Mouse (Mus musculus): ENCODE data around the gene Dhx30. TPM values are rescaled to one million over a fixed set of nuclear protein-coding genes. Genes with fewer than 3 reads are reported as not detected.
"Not testable (repeated sequence)": the region's sequence is repeated elsewhere in the genome, so short reads cannot be mapped to it uniquely, and the experiment has no call there.

Gene Dhx30
- polyA plus RNA-seq, 1 experiment from 2014 or later: 206 TPM

DNA sequence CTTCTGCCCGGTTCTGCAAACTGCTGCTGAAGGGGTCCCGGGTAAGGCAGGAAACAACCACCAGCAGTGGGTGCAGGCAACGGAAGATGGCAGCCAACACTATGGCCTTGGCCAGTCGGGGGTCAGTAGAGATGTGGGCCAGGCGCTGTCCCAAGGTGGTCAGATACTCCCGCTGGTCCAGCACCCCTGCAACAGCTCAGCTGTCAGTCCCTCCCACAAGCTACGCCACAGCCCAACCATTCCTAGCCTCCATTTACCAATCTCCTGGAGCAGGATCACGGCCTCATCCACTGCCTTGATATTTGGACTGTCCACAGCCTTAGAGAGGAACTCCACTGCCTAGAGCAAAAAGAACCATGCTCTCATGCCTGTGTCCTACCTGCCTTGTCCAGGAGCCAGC lies 31.9 kb downstream of the Dhx30 start:
- ATAC-seq (ENCODE audit: low FRiP score): no peak
- WGBS: 96% methylated on average over 7 of the region's 8 CpGs
- H3K36me3 ChIP-seq: peaks cover 100% of the 10 kb centered on the region

DNA sequence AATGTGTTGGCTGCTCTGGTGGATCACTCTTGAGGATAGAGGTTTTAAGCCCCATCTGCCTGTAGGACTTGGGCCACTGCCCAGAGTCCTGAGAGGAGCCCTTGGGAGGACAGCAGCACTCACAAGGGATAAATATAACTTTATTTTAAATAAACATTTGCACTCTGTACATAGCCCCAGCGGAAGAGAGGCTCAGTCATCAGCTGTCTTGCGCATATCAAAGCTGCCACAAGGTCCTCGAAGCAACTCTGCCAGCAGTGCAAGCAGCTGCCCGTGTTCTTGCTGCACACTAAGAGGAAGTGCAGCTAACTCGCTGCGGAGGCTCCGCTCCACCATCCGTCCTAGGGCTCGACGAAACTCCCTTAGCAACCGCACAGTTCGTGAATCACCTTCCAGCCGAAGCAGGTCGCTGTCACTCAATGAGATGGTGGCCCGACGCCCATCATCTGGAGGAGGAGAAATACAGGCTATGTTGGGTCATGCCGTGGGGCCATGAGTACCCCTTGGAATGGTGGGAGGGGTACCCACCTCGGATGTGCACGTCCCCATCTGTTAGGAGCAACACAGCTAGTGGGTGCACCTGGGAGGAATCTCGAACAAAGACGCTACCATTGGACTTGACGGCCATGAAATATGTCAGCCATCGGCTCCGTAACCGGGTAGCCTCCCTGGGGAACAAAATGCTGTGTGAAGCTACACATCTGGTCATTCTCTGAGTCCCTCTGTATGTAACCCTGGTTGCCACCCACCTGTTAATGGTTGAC lies 33.2 kb downstream of the Dhx30 start:
- 88% methylated on average over 25 of the region's 25 CpGs for WGBS
- H3K4me1 ChIP-seq: 0 out of 2 replicates have a peak, but pooled peaks cover 2% of the 10 kb centered on the region
- no peak overlapping the region for H3K4me3 ChIP-seq
- H3K4me2 ChIP-seq (replicated peaks): no peak overlapping the region
- no peaks in the 10 kb centered on the region for H3K27me3 ChIP-seq
- H3K36me3 ChIP-seq: peaks cover 99% of the 10 kb centered on the region
- H3K9ac ChIP-seq: no peak overlapping the region
- H3K9me3 ChIP-seq (replicated peaks): no peaks in the 10 kb centered on the region
- no peak overlapping the region for H3K27ac ChIP-seq
- no peak for ATAC-seq (ENCODE audit: low FRiP score)

More for the DNA sequence above, 31.9 kb downstream of the Dhx30 start:
- no peaks in the 10 kb centered on the region for H3K9me3 ChIP-seq (replicated peaks)
- H3K4me2 ChIP-seq (replicated peaks): no peak overlapping the region
- H3K4me1 ChIP-seq: 0 out of 2 replicates have a peak, but pooled peaks cover 2% of the 10 kb centered on the region
- no peak overlapping the region for H3K9ac ChIP-seq
- no peak overlapping the region for H3K4me3 ChIP-seq
- no peaks in the 10 kb centered on the region for H3K27me3 ChIP-seq
- no peak overlapping the region for H3K27ac ChIP-seq

DNA sequence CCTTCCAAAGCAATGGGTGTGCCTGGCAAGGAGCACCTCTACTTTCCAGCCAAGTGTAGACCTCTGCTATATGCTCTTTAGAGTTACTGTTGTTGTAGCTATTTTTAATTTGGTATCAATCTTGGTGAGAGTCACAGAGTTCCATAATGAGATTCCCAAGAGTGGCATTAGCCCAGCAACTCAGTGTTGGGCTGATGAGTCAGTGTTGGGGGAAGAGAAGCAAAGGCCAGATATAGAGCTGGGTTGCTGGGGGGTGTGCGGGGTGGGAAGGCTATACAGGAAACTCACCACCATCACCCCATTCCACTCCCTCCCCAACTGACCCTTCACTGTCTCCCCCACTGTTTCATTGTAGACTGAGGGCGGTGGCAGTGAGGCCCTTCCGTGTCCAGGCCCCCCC lies 36.6 kb downstream of the Dhx30 start:
- no peak overlapping the region for H3K4me2 ChIP-seq (replicated peaks)
- no peak overlapping the region for H3K27ac ChIP-seq
- no peak overlapping the region for H3K4me3 ChIP-seq
- H3K9ac ChIP-seq: no peak overlapping the region
- WGBS: 76% methylated on average over 3 of the region's 3 CpGs
- H3K4me1 ChIP-seq: 0 out of 2 replicates have a peak, but pooled peaks cover 2% of the 10 kb centered on the region
- ATAC-seq (ENCODE audit: low FRiP score): no peak
- H3K9me3 ChIP-seq (replicated peaks): no peaks in the 10 kb centered on the region
- no peaks in the 10 kb centered on the region for H3K27me3 ChIP-seq
- H3K36me3 ChIP-seq: peaks cover 94% of the 10 kb centered on the region

DNA sequence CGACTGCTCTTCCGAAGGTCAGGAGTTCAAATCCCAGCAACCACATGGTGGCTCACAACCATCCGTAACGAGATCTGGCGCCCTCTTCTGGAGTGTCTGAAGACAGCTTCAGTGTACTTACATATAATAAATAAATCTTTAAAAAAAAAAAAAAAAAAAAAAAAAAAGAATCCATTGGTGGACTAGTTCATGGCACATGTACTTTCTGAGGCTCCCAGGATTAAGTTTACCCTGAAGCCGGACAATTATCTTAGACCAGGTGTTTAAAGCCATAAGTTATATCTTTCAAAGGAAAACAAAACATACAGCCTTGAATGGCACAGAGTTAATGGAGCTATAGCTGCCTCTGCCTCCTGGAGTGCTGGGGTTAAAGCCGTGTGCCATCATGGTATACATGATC lies 41.2 kb downstream of the Dhx30 start:
- H3K36me3 ChIP-seq: peaks cover 86% of the 10 kb centered on the region
- ATAC-seq (ENCODE audit: low FRiP score): not testable (repeated sequence)
- WGBS: 74% methylated on average over 4 of the region's 7 CpGs

DNA sequence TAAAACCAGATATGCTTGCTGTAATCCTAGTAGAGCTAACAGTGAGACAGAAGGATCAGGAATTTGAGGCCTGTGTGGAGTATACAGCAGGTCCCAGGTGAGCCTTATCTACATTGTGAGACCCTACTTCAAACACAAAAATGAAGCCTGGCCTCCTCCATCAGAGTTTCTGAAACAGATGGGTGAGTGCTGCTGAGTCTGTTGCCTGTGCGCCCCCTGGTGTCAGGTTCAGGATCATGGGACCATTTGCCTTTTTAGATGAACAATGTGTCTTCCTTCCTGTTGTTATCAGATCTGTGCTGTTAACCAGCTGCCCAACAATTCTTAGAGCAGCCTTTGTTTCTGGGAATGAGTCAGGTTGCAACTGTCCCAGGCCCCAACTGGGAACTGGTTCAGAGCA lies 45.8 kb downstream of the Dhx30 start:
- ATAC-seq (ENCODE audit: low FRiP score): peak; percentile 35; the same call in 1 of the 2 replicates
- H3K4me2 ChIP-seq (replicated peaks): no peak overlapping the region
- no peaks in the 10 kb centered on the region for H3K9me3 ChIP-seq (replicated peaks)
- WGBS: 0% methylated on average over 1 of the region's 1 CpGs
- H3K9ac ChIP-seq: no peak overlapping the region
- no peaks in the 10 kb centered on the region for H3K4me1 ChIP-seq
- no peak overlapping the region for H3K4me3 ChIP-seq
- 0 out of 2 replicates have a peak overlapping the region, but pooled peaks have one; percentile 40 for H3K27ac ChIP-seq
- H3K36me3 ChIP-seq: peaks cover 88% of the 10 kb centered on the region
- H3K27me3 ChIP-seq: no peaks in the 10 kb centered on the region

More for the DNA sequence above, 41.2 kb downstream of the Dhx30 start:
- H3K9me3 ChIP-seq (replicated peaks); H3K27me3 ChIP-seq; H3K4me2 ChIP-seq (replicated peaks); H3K27ac ChIP-seq; H3K4me3 ChIP-seq; H3K9ac ChIP-seq; H3K4me1 ChIP-seq: not testable (repeated sequence)

DNA sequence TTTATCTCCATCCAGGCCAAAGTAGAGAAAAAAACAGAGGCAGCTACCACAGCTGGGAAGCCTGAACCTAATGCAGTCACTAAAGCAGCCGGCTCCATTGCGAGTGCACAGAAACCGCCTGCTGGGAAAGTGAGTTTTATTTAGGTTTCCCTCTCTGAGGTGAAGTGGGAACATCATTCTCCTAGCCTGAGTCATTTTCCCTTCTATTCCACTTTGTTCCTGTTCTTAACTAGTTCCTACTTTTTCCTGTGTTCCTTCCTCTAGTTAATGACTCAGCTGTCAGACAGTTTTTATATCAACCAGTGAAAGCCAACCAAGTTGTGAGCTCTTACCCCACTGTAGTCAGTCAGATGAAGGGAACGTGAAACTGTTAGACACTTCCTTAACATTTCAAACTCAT lies 46.6 kb downstream of the Dhx30 start:
- Histone ChIP-seq H3K27me3 (no peaks in the 10 kb centered on the region), H3K9ac (no peak overlapping the region), H3K4me3 (no peak overlapping the region), H3K9me3 (replicated peaks) (no peaks in the 10 kb centered on the region), H3K4me1 (no peaks in the 10 kb centered on the region), H3K36me3 (peaks cover 91% of the 10 kb centered on the region), H3K4me2 (replicated peaks) (no peak overlapping the region), H3K27ac (no peak overlapping the region)
- WGBS: 86% methylated on average over 4 of the region's 4 CpGs
- ATAC-seq (ENCODE audit: low FRiP score): no peak

DNA sequence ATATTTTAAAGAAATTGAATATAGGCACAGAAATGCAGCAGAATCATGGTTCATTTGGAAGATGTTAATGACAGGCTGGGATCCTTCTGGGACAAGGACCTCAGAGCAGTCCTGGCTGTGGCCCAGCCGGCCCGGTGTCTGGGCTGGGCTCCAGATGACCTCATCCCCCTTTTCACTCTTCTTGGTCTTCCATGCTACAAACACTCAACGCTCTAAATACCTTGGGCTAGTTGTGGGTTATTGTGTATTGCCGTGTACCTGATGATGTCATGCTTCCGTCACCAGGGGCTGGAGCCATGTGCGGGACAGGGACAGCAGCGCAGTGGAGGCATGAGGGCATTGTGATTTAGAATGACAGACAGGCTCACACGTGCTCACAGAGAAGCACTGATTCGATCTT lies 47.3 kb downstream of the Dhx30 start:
- no peaks in the 10 kb centered on the region for H3K4me1 ChIP-seq
- H3K36me3 ChIP-seq: peaks cover 86% of the 10 kb centered on the region
- no peak for ATAC-seq (ENCODE audit: low FRiP score)
- H3K4me2 ChIP-seq (replicated peaks): no peak overlapping the region
- H3K9me3 ChIP-seq (replicated peaks): no peaks in the 10 kb centered on the region
- H3K9ac ChIP-seq: no peak overlapping the region
- H3K27ac ChIP-seq: no peak overlapping the region
- H3K4me3 ChIP-seq: no peak overlapping the region
- no peaks in the 10 kb centered on the region for H3K27me3 ChIP-seq
- 88% methylated on average over 9 of the region's 9 CpGs for WGBS

DNA sequence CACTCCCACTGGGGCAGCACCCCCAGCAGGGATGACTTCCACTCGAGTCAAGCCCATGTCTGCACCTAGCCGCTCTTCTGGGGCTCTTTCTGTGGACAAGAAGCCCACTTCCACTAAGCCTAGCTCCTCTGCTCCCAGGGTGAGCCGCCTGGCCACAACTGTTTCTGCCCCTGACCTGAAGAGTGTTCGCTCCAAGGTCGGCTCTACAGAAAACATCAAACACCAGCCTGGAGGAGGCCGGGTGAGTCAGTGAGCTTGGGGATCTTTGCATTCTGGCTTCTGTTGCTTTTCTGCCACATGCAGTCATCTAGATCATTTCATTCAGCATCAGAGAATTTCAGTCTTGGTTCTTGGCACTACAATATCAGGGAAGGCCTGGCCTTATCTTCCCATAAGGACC lies 48.9 kb downstream of the Dhx30 start:
- Histone ChIP-seq H3K4me3 (no peak overlapping the region), H3K27ac (no peak overlapping the region), H3K9me3 (replicated peaks) (no peaks in the 10 kb centered on the region), H3K9ac (no peak overlapping the region), H3K36me3 (peaks cover 80% of the 10 kb centered on the region), H3K4me2 (replicated peaks) (no peak overlapping the region), H3K27me3 (no peaks in the 10 kb centered on the region), H3K4me1 (no peaks in the 10 kb centered on the region)
- WGBS: 89% methylated on average over 6 of the region's 6 CpGs
- no peak for ATAC-seq (ENCODE audit: low FRiP score)

DNA sequence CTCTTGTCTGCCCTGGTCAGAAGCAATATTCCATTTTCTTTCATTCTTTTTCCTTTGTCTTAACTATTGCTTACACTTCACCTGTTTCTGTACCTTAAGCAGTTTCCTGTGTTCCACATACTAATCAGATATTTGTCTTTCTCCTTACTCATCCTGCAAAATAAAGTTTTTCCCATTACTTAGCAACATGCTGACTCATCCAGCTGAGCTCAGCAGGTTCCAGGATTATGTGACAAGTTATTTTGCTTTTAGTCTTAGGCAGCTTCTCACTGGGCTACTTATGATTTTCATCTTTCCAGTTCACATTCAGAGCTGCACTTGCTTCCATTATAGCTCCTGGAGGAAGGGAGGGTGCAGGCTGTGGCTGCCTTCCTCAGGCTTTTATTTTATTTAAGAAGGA lies 53.0 kb downstream of the Dhx30 start:
- Histone ChIP-seq H3K27me3 (no peaks in the 10 kb centered on the region), H3K4me1 (no peaks in the 10 kb centered on the region), H3K4me3 (no peak overlapping the region), H3K27ac (no peak overlapping the region), H3K9me3 (replicated peaks) (no peaks in the 10 kb centered on the region), H3K9ac (no peak overlapping the region), H3K36me3 (peaks cover 44% of the 10 kb centered on the region), H3K4me2 (replicated peaks) (no peak overlapping the region)
- no peak for ATAC-seq (ENCODE audit: low FRiP score)

DNA sequence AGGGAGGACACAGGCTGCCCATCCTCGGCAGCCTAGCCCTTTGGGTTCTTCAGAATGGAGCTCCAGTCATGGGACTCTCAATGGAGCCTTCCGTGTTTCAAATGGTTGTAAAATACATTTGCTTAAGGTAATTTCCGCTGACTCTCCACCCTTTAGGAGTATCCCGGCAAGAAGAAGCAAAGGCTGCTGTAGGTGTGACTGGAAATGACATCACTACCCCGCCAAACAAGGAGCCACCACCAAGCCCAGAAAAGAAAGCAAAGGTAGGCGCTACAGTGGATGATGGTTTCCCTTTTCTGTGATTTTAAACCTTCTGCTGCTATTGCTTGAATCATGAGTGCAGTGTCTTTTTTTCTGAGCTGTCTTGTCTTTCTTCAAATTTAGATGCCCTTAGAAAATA lies 54.8 kb downstream of the Dhx30 start:
- no peak overlapping the region for H3K9ac ChIP-seq
- WGBS: 90% methylated on average over 6 of the region's 6 CpGs
- H3K4me3 ChIP-seq: no peak overlapping the region
- H3K4me1 ChIP-seq: peaks cover 3% of the 10 kb centered on the region; the same call in 1 of the 2 replicates
- ATAC-seq (ENCODE audit: low FRiP score): no peak
- no peak overlapping the region for H3K27ac ChIP-seq
- H3K27me3 ChIP-seq: no peaks in the 10 kb centered on the region
- peaks cover 26% of the 10 kb centered on the region for H3K36me3 ChIP-seq
- no peak overlapping the region for H3K4me2 ChIP-seq (replicated peaks)
- no peaks in the 10 kb centered on the region for H3K9me3 ChIP-seq (replicated peaks)

DNA sequence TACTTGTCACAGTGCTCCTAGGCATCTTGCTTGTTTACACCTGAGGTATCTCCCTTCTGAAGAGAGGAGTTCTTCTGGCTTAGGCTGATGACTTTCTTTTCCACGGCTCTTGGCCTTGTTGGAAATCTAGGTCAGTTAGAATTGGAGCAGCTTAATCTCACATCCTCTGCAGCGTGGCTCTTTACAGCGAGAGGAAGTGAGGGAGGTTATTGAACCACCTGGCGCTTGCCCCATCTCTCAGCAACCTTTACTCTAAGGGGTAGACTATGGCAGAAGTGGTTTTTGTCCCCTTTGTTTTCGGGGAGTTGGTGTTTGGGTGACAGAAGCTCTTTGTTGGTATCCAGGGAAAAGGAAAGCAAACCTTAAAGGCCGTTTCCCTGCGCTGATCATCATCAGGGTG lies 55.2 kb downstream of the Dhx30 start:
- no peak overlapping the region for H3K4me3 ChIP-seq
- H3K4me1 ChIP-seq: peaks cover 3% of the 10 kb centered on the region; the same call in 1 of the 2 replicates
- H3K9me3 ChIP-seq (replicated peaks): no peaks in the 10 kb centered on the region
- no peaks in the 10 kb centered on the region for H3K27me3 ChIP-seq
- no peak overlapping the region for H3K4me2 ChIP-seq (replicated peaks)
- ATAC-seq (ENCODE audit: low FRiP score): no peak
- H3K36me3 ChIP-seq: peaks cover 22% of the 10 kb centered on the region
- WGBS: 84% methylated on average over 7 of the region's 7 CpGs
- no peak overlapping the region for H3K27ac ChIP-seq
- no peak overlapping the region for H3K9ac ChIP-seq

DNA sequence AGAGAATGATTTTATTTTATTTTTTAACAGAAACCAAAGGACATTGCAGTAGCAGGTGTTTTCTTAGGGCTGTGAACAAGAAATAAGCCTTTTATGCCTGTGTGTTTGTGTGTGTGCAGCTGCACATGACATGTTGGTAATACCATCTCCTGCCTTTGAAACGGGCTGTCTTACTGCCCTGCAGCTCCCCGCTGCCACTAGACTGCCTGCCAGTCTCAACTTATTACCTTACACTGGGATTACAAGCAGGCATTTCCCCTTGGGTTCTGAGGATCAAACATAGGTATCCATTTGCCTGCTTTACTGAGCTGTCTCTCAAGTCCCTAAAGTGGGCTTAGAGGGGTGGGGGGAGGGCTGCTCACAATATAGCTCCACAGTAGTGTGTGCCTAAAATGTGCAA lies 56.9 kb downstream of the Dhx30 start:
- H3K9me3 ChIP-seq (replicated peaks): no peaks in the 10 kb centered on the region
- no peak for ATAC-seq (ENCODE audit: low FRiP score)
- no peak overlapping the region for H3K27ac ChIP-seq
- peaks cover 9% of the 10 kb centered on the region; the same call in 1 of the 2 replicates for H3K36me3 ChIP-seq
- H3K27me3 ChIP-seq: no peaks in the 10 kb centered on the region
- H3K9ac ChIP-seq: no peak overlapping the region
- no peak overlapping the region for H3K4me3 ChIP-seq
- 68% methylated on average over 2 of the region's 2 CpGs for WGBS
- H3K4me1 ChIP-seq: peaks cover 15% of the 10 kb centered on the region
- no peak overlapping the region for H3K4me2 ChIP-seq (replicated peaks)

DNA sequence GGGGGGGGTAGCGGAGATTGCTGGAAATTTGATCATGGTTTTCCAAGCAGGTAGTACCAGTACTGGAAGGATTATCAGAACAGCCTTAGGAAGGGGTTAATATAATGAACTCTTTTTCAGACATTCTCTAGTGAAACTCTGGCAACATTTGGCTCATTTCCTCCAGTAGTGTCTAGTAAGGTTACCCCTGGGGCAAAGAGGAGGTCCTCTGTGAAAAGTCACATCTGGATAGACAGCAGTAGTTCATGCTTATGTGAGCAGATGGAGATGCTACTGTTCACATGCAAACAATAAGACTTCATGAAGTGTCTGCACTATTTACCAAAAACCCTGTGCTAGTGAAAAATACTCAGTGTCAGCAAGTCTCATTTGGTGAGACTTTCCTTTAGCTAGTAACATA lies 60.4 kb downstream of the Dhx30 start:
- H3K9me3 ChIP-seq (replicated peaks): no peaks in the 10 kb centered on the region
- no peak for ATAC-seq (ENCODE audit: low FRiP score)
- peaks cover 45% of the 10 kb centered on the region for H3K4me1 ChIP-seq
- no peaks in the 10 kb centered on the region for H3K36me3 ChIP-seq
- 0 out of 2 replicates have a peak overlapping the region, but pooled peaks have one; percentile 6 for H3K4me2 ChIP-seq (replicated peaks)
- WGBS: 90% methylated on average over 1 of the region's 1 CpGs
- no peaks in the 10 kb centered on the region for H3K27me3 ChIP-seq
- H3K9ac ChIP-seq: no peak overlapping the region
- H3K4me3 ChIP-seq: no peak overlapping the region
- no peak overlapping the region for H3K27ac ChIP-seq
